Mouse (Mus musculus): Measurements from ENCODE around the gene Tspan5. TPM values are rescaled to one million over a fixed set of nuclear protein-coding genes. Genes with fewer than 3 reads are reported as not detected.
A peak's percentile ranks its signal among the peaks of the same experiment; 100 is the strongest.

The Tspan5 gene
- 100 to 1,000 TPM; 247 to 286 TPM for total RNA-seq (2021)

DNA sequence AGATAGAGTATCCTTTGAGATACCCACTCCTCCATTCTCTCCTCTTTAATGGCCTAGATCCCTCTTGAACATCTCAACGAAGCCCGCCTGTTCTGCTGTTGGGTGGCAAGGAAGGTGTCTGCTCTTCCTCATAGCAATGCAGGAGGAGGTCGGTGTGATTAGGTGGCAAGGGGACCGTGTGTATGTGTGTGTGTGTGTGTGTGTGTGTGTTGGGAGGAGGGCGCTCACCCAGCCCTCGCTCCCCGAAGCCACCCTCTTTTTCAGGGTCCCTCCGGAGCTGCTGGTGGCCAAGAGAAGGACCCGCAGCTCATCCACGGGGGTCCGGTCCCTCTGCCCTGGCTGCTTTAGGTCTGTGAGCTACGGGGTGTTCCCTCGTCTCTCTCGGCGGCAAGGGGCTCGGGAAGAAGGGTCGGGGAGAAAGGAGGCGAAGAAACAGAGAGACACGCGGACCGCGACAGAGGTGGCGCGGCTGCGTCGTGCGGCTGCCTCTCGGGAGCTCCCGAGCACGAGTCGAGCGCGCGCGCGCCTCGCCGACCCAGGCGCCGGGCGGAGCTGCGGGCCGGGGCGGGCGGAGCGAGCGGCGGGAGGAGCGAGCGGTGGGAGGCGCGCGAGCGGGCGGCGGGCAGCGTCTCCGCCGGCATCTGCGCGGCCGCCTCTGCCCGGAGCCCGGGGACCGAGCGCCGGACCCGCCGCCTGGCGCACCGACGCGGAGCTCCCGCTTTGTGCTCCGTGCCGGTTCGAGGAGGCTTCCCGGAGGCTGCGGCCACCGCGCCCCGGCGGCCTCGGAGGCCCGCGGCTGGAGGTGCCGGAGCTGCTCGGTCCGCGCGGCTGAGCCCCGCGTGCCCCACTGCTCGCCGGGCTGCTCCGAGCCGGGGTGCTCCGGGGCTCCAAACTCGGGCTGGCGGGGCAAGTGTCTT lies at the start of gene Tspan5:
Gene Tspan5 (plus strand): TSS at position 547 of the 917 bp plus-strand sequence.
- DNase-seq (ENCODE audit: low spot score in 2 of 2) = peak; percentile 80 to 88
- intact Hi-C loops (cut with DNase I) = loop anchor here (2.0 to 5.0 kb wide), 9 partner anchors 45 to 335 kb away; partner anchors contain the start of genes Eif4e, Metap1 and Rap1gds1

DNA sequence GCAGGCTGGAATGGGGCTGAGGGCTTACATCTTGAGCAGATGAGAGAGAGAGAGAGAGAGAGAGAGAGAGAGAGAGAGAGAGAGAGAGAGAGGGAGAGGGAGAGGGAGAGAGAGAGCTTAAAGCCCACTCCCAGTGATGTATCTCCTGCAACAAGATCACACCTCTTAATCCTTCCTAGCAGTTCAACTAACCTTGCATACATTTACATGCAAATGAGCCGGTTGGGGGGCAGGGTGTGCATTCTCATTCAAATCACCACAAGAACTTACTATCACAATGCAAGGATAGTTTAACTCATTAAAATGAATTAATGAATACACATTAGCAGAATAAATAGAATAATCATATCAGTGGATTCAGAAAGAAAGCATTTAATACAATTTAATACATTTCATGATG lies 49.7 kb upstream of the Tspan5 start:
- no peak for DNase-seq (ENCODE audit: low spot score in 2 of 2)
- intact Hi-C loops (cut with DNase I) = no loop called here

DNA sequence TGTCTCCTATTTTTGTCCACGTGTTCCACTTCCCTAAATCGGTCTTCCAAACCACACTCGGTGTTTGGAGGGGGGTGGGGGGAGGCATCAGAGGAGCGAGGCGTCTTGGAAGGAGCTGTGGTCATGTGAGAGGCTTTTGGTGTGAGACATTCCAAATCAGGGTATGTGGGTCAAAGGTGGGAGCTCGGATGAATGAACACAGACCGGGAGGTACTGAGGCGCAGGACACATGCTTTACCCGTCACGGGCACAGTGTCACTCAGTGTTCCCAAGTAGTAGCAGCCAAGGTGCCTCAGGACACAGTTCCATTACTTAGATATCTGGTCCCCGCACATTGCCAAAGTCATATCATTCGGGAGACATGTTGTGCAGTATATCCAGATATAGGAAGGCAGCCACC lies 38.6 kb upstream of the Tspan5 start:
- DNase-seq (ENCODE audit: low spot score in 2 of 2) = no peak
- intact Hi-C loops (cut with DNase I) = no loop called here

GRCm38 (mm10) chr3:138704469-138704868 lies 37.5 kb upstream of the Tspan5 start:
- no peak for DNase-seq (ENCODE audit: low spot score in 2 of 2)
- intact Hi-C loops (cut with DNase I) = no loop called here

DNA sequence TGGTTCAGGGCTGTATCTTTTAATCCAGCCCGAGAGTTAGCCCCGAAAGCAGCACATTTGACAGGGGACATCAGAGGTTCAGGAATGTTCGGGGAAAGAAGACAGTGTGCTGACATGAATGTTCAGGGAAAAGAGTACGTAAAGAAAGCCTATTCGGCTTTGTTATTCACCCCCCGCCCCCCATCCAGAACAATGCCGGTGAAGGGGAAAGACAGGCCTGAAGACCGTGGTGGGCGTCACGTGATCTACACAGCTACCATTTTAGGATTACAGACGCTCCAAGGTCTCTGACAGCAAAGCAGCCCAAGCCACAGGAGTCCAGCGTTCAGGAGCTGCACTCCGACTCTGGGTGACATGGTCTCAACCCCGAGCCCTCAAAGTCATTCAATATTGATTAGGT lies 36.1 kb upstream of the Tspan5 start:
- intact Hi-C loops (cut with DNase I) = no loop called here
- DNase-seq (ENCODE audit: low spot score in 2 of 2) = no peak

- intact Hi-C loops (cut with DNase I) = no loop called here
- DNase-seq (ENCODE audit: low spot score in 2 of 2) = no peak
These were observed 32.8 kb upstream of the Tspan5 start for GRCm38 (mm10) chr3:138709183-138709582.

- intact Hi-C loops (cut with DNase I) = no loop called here
- DNase-seq (ENCODE audit: low spot score in 2 of 2) = no peak
These were observed 30.0 kb upstream of the Tspan5 start for GRCm38 (mm10) chr3:138711971-138712370.

GRCm38 (mm10) chr3:138712452-138713140 lies 29.4 kb upstream of the Tspan5 start:
- intact Hi-C loops (cut with DNase I) = no loop called here
- no peak for DNase-seq (ENCODE audit: low spot score in 2 of 2)

DNA sequence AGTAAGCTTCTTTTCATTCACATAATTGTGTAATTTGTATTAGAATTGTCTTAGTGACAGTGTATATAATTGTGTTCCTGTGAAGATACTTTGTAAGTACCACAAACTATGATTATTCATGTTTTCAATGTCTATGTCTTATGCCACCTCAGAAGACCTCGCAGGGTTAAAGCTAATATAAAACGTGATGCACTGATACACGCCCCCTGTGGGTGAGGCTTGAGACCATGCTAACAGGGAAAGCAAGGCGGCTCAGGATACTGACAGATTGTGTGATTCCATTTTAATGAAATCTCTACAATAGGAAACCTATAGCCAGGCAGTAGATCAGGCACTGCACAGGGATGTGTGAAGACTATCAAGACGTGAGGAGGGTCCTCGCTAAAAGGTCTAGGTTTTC lies 28.9 kb upstream of the Tspan5 start:
- intact Hi-C loops (cut with DNase I) = no loop called here
- DNase-seq (ENCODE audit: low spot score in 2 of 2) = no peak

- intact Hi-C loops (cut with DNase I) = no loop called here
- DNase-seq (ENCODE audit: low spot score in 2 of 2) = no peak
These were observed 27.2 kb upstream of the Tspan5 start for GRCm38 (mm10) chr3:138714788-138715187.

DNA sequence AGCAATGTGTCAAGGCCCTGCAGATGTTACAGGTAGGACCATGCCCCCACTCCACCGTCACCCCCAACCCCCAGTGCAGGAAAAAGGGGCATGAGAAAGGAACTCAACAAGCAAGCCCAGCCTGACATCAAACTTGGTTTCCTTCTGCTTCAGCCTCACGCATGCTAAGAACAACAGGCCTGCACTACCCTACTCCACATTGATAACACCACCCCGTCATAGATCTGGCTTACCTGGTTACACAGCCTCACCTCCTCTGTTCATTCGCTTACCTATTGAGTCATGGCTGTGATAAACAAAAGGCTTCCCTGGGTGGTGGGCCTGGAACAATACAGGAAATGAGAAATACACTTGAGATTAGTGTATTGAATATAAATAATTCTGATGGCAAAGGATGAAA lies 26.8 kb upstream of the Tspan5 start:
- intact Hi-C loops (cut with DNase I) = no loop called here
- no peak for DNase-seq (ENCODE audit: low spot score in 2 of 2)

DNA sequence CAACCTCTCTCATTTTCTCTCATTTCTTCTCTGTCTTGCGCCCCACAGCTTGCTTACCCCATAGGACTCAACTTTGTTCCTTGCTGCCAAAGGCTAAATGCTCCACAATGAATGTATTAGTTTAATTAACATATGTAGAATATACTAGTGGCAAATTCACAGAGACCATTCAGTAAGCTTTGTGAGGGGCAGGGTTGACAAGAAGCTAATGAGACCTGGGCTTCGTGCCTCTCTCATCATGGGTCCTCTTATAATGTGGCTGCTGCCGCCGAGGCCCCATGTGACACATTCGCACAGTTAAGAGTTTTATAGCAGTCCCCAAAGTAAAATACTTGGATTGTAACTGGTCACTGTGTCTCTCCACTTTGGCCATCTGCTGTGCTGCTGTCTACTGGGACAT lies 25.0 kb upstream of the Tspan5 start:
- intact Hi-C loops (cut with DNase I) = no loop called here

DNA sequence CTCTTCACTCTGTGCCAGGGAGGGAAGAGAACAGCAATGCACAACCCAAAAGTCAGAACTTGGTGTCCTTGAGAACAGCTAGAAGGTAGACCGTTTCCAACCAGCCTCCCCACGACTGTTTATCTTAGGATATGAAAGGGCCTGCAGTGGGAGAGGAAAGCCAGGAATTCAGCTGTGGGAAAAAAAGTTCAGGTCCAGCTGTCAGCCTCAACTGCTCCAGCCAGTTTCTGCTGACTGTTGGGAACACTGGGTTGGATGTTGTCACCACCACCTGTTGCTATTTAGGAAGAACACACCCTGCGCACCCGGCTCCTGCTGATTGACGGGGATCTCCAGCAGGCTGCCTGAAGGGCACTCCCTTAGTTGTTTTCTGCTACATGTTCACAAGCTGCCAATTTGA lies 19.8 kb upstream of the Tspan5 start:
- no peak for DNase-seq (ENCODE audit: low spot score in 2 of 2)
- intact Hi-C loops (cut with DNase I) = no loop called here

More for the DNA sequence above, 25.0 kb upstream of the Tspan5 start:
- DNase-seq (ENCODE audit: low spot score in 2 of 2) = no peak

- intact Hi-C loops (cut with DNase I) = loop anchor here (5.0 kb wide), 1 partner anchor 65 kb away; no protein-coding TSS in a partner anchor
- DNase-seq (ENCODE audit: low spot score in 2 of 2) = no peak
These were observed 14.4 kb upstream of the Tspan5 start for GRCm38 (mm10) chr3:138727571-138727970.

DNA sequence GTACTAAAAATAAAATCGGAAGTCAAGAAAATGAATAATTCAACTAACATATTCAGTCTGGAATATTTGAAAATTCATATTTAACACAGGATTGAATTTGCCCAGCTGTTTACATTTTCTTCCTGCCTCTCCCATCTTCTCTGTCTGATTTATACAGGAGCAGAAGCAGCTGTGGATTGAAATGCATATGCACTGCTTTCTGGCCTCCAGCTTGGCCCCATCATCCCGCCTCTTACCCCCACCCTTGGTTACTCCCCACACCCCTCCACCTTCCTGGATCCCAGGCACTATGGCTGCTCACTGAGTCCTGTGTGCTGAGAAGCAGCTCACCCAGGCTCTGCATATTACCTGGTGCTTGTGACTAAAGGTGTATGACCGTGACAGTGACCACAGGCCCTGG lies 13.2 kb upstream of the Tspan5 start:
- intact Hi-C loops (cut with DNase I) = loop anchor here (5.0 kb wide), 1 partner anchor 67 kb away; no protein-coding TSS in a partner anchor
- DNase-seq (ENCODE audit: low spot score in 2 of 2) = no peak

DNA sequence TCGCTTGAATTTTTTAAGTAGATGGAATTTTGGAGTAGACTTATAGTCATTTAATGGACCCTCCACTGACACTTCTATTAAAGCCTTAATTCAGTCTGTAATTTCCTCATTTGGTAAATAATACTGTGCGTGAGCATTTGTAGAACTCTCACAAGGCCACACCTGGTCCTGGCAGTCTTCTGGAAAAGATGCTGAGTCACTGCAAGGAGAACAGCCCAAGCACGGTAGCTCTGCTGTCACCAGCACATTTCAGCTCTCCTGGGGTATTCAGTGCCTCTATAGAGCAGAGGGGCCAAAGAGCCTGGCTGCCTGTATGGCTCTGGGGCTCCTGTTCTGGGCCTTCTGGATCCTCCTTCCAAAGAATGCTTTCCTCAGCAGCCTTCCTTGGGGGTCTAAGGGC lies 11.2 kb upstream of the Tspan5 start:
- intact Hi-C loops (cut with DNase I) = no loop called here
- DNase-seq (ENCODE audit: low spot score in 2 of 2) = no peak

- intact Hi-C loops (cut with DNase I) = no loop called here
- DNase-seq (ENCODE audit: low spot score in 2 of 2) = peak in 1 of 2 experiments; percentile 36
These were observed 6.2 kb upstream of the Tspan5 start for GRCm38 (mm10) chr3:138735760-138736159.

- no peak for DNase-seq (ENCODE audit: low spot score in 2 of 2)
- intact Hi-C loops (cut with DNase I) = no loop called here
These were observed 2.8 kb upstream of the Tspan5 start for GRCm38 (mm10) chr3:138739150-138739700.

GRCm38 (mm10) chr3:138740291-138740690 lies 1.7 kb upstream of the Tspan5 start:
- intact Hi-C loops (cut with DNase I) = loop anchor here (5.0 kb wide), 8 partner anchors 47 to 337 kb away; partner anchors contain the start of genes Eif4e, Metap1 and Rap1gds1
- DNase-seq (ENCODE audit: low spot score in 2 of 2) = no peak

DNA sequence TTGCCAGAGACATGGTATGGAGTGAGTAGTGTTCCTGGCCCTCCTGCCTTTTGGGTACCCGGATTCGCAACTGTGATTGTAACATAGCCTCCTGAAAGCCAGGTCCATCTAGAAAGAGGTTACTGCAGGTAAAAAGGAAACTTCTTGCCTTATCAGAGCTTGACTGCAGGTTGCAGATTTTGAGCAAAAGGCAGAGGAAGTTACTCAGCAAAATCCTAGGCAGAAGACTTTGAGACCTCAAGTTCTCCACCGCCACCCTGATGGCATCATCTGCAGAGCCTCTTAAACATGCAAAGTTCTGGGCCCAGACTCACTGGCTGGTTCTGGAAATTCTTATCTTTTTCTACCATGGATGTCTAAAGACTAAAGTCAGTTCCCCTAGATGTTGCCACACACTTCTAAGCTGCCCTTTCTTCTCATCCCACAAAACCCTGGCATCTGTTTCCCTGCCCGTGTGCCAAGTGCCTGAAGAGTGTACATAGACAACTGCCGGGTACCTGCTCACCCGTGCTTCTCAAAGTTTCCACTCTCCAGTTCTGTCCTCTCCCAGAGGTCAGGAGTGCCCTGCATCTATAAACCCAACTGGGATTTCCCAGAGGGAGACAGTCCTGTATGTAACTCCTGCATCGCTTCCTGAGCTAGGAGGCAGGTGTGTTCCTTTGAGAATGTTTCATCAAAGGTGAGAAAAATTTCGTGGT lies 1.0 kb upstream of the Tspan5 start:
- intact Hi-C loops (cut with DNase I) = loop anchor here (5.0 kb wide), 8 partner anchors 46 to 336 kb away; partner anchors contain the start of genes Eif4e, Metap1 and Rap1gds1
- no peak for DNase-seq (ENCODE audit: low spot score in 2 of 2)

Measured in left cerebral cortex, postnatal 36 days (tissue).